In the genomic region with DNA sequence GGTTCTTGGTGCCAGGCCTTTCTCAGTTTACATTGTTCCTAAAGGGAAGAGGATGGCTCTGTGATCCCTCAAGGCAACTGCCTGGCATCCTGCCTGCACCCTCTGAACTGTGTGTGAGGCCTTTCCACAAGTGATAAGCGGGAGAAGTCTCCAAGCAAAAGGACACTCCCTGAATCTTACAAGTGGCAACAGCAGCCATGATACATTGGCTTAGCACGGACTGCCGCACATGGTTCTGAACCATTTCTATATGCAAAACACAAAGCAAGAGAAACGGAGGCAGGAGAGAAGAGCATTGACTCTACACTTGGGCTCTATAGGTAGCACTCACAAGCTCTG, we compare ENCODE assay signal across 9 mouse cellular contexts. TPM values are rescaled to one million over a fixed set of nuclear protein-coding genes. Genes with fewer than 3 reads are reported as not detected.
DNase-seq lines count a peak whose midpoint lies in the region; ATAC-seq and TF ChIP-seq lines count a peak whose summit lies in the region.
"Had no signal": no experiment of that assay in that cellular context is flagged by ENCODE, and none has a peak within 500 bp of the region (broad histone marks: within the 10 kb centered on the region; RNA-seq: fewer than 3 reads in every experiment).

No protein-coding gene starts in this region.

- no peak overlapping the region for H3K4me3 ChIP-seq in kidney, embryonic 14.5 days (ENCODE audit: low read length)
- peak overlapping the region; percentile 89 for H3K4me3 ChIP-seq in heart, embryonic 16.5 days (ENCODE audit: low read length)
- H3K4me3 ChIP-seq in midbrain, embryonic 12.5 days = no peak overlapping the region
- H3K4me3 ChIP-seq in thymus, adult 2 months (ENCODE audit: control insufficient read depth, insufficient read depth, low read length) = no peak overlapping the region

- H3K9me3 ChIP-seq in kidney, embryonic 14.5 days (ENCODE audit: control insufficient read depth, low read length) = no peaks in the 10 kb centered on the region
- no peaks in the 10 kb centered on the region for H3K9me3 ChIP-seq in heart, embryonic 16.5 days (replicated peaks; ENCODE audit: control insufficient read depth, low read length)
- no peaks in the 10 kb centered on the region for H3K9me3 ChIP-seq in midbrain, embryonic 12.5 days

- ATAC-seq in kidney, embryonic 14.5 days (ENCODE audit: low FRiP score, low TSS enrichment) = no peak
- no peak for ATAC-seq in heart, embryonic 16.5 days (replicated peaks; ENCODE audit: extremely low read depth, insufficient read depth, low FRiP score)
- no peak for ATAC-seq in midbrain, embryonic 12.5 days (ENCODE audit: low FRiP score, low read depth)
- ATAC-seq: Patski had no signal

- peaks cover 51% of the 10 kb centered on the region for H3K4me1 ChIP-seq in kidney, embryonic 14.5 days (ENCODE audit: control insufficient read depth, insufficient read depth, low read length)
- peaks cover 72% of the 10 kb centered on the region for H3K4me1 ChIP-seq in heart, embryonic 16.5 days (ENCODE audit: control insufficient read depth, insufficient read depth, low read length)
- peaks cover 56% of the 10 kb centered on the region for H3K4me1 ChIP-seq in midbrain, embryonic 12.5 days
- no peaks in the 10 kb centered on the region; the same call in 1 of the 2 replicates for H3K4me1 ChIP-seq in thymus, adult 2 months (replicated peaks; ENCODE audit: control insufficient read depth, insufficient read depth, low read length)

- TF ChIP-seq POLR2A in thymus, adult 2 months (IDR thresholded peaks at IDR 0.05; ENCODE audit: control insufficient read depth, extremely low read depth, insufficient read depth, low read length, poor library complexity) = no peak

- peak overlapping the region; percentile 92; the same call in 1 of the 2 replicates for H3K4me2 ChIP-seq in kidney, embryonic 14.5 days (replicated peaks; ENCODE audit: low read depth, low read length)
- H3K4me2 ChIP-seq in heart, embryonic 16.5 days (ENCODE audit: low read depth, low read length) = peak overlapping the region; percentile 83
- peak overlapping the region; percentile 97; the same call in 1 of the 2 replicates for H3K4me2 ChIP-seq in midbrain, embryonic 12.5 days (replicated peaks)

- DNase-seq in kidney, adult 9 months = no peak
- peak; percentile 54 for DNase-seq in adrenal gland, postnatal 14 days
- no peak for DNase-seq in thymus, adult 2 months
- DNase-seq in c-Kit-positive CD71-positive TER-119-positive erythroid progenitor cells, embryonic 14.5 days (ENCODE audit: low spot score) = no peak
- DNase-seq in cerebellum, postnatal 14 days = no peak

- no peak overlapping the region for H3K9ac ChIP-seq in kidney, embryonic 14.5 days (ENCODE audit: low read depth, low read length)
- H3K9ac ChIP-seq in heart, embryonic 16.5 days (ENCODE audit: low read length) = peak overlapping the region; percentile 94
- no peak overlapping the region for H3K9ac ChIP-seq in midbrain, embryonic 12.5 days (replicated peaks)

- no peak for TF ChIP-seq CTCF in thymus, adult 2 months (IDR thresholded peaks at IDR 0.05; ENCODE audit: borderline replicate concordance, control insufficient read depth, extremely low read depth, insufficient read depth, low read length, poor library complexity)

- H3K27ac ChIP-seq in kidney, embryonic 14.5 days (ENCODE audit: low read depth, low read length) = peak overlapping the region; percentile 81; the same call in 1 of the 2 replicates
- H3K27ac ChIP-seq in heart, embryonic 16.5 days (ENCODE audit: low read length) = peak overlapping the region; percentile 98
- H3K27ac ChIP-seq in midbrain, embryonic 12.5 days (replicated peaks) = no peak overlapping the region
- no peak overlapping the region for H3K27ac ChIP-seq in thymus, adult 2 months (ENCODE audit: control insufficient read depth, insufficient read depth, low read length)

- H3K36me3 ChIP-seq in kidney, embryonic 14.5 days (ENCODE audit: control insufficient read depth, insufficient read depth, low read length) = peaks cover 6% of the 10 kb centered on the region; the same call in 1 of the 2 replicates
- H3K36me3 ChIP-seq in heart, embryonic 16.5 days (ENCODE audit: control insufficient read depth, insufficient read depth) = no peaks in the 10 kb centered on the region
- no peaks in the 10 kb centered on the region for H3K36me3 ChIP-seq in midbrain, embryonic 12.5 days
- no peaks in the 10 kb centered on the region for H3K36me3 ChIP-seq in thymus, adult 2 months (ENCODE audit: control insufficient read depth, insufficient read depth, low read length)

- WGBS in kidney, embryonic 14.5 days = 84% methylated on average over 4 of the region's 4 CpGs
- WGBS in heart, embryonic 16.5 days = 34% methylated on average over 4 of the region's 4 CpGs
- 86% methylated on average over 4 of the region's 4 CpGs for WGBS in midbrain, embryonic 12.5 days
- 97% methylated on average over 4 of the region's 4 CpGs for WGBS in thymus, adult 2 months

- no peaks in the 10 kb centered on the region for H3K27me3 ChIP-seq in kidney, embryonic 14.5 days (ENCODE audit: control insufficient read depth, insufficient read depth, low read length)
- no peaks in the 10 kb centered on the region for H3K27me3 ChIP-seq in heart, embryonic 16.5 days (ENCODE audit: control insufficient read depth, insufficient read depth, low read length)
- no peaks in the 10 kb centered on the region for H3K27me3 ChIP-seq in midbrain, embryonic 12.5 days
- no peaks in the 10 kb centered on the region for H3K27me3 ChIP-seq in thymus, adult 2 months (ENCODE audit: control insufficient read depth, insufficient read depth, low read length)
- H3K27me3 ChIP-seq: Patski had no signal

RNA-seq across cellular contexts. Expression of gene Lrrc75a, which starts 3.0 kb away (rescaled TPM):
- polyA plus RNA-seq in kidney, embryonic 14.5 days (2014; fragmentation: Nextera tagmentation; extraction: Ambion mirVana) = 16.4 and 18.7 TPM in 2 replicates
- total RNA-seq in adrenal gland, postnatal 14 days (2021) = 28.7 and 31.7 TPM in 2 replicates
- polyA plus RNA-seq in heart, embryonic 16.5 days (2015; fragmentation: Nextera tagmentation; extraction: Ambion mirVana) = 11.4 and 15.2 TPM in 2 replicates
- 12.8 and 16.6 TPM in 2 replicates for polyA plus RNA-seq in midbrain, embryonic 12.5 days (2016; fragmentation: Nextera tagmentation; extraction: Ambion mirVana)
- polyA plus RNA-seq in thymus, adult 2 months (2012; rRNA removed) = 6.0 and 6.9 TPM in 2 replicates

RNA-seq across cellular contexts. Expression of gene Mmgt2, which starts 3.2 kb away (rescaled TPM):
- polyA plus RNA-seq in kidney, embryonic 14.5 days (2014; fragmentation: Nextera tagmentation; extraction: Ambion mirVana) = 63.4 and 63.8 TPM in 2 replicates
- 26.6 and 35.7 TPM in 2 replicates for total RNA-seq in adrenal gland, postnatal 14 days (2021)
- 48.8 and 49.0 TPM in 2 replicates for polyA plus RNA-seq in heart, embryonic 16.5 days (2015; fragmentation: Nextera tagmentation; extraction: Ambion mirVana)
- polyA plus RNA-seq in midbrain, embryonic 12.5 days (2016; fragmentation: Nextera tagmentation; extraction: Ambion mirVana) = 36.4 and 39.9 TPM in 2 replicates
- polyA plus RNA-seq in thymus, adult 2 months (2012; rRNA removed) = 43.0 and 47.5 TPM in 2 replicates

Comparison
In these comparisons a context has a peak if more than half of its experiments do, and no peak if none do; other contexts are left out.
1. H3K27ac ChIP-seq: peak in kidney, embryonic 14.5 days (single experiment) and heart, embryonic 16.5 days (single experiment); none in midbrain, embryonic 12.5 days (single experiment) and thymus, adult 2 months (single experiment).
2. Peak in every context shown above with its lines, with median percentiles within 50 percentile points of each other: H3K4me2 ChIP-seq.